Comparison of ENCODE assay signal across 8 mouse cellular contexts in the genomic region with DNA sequence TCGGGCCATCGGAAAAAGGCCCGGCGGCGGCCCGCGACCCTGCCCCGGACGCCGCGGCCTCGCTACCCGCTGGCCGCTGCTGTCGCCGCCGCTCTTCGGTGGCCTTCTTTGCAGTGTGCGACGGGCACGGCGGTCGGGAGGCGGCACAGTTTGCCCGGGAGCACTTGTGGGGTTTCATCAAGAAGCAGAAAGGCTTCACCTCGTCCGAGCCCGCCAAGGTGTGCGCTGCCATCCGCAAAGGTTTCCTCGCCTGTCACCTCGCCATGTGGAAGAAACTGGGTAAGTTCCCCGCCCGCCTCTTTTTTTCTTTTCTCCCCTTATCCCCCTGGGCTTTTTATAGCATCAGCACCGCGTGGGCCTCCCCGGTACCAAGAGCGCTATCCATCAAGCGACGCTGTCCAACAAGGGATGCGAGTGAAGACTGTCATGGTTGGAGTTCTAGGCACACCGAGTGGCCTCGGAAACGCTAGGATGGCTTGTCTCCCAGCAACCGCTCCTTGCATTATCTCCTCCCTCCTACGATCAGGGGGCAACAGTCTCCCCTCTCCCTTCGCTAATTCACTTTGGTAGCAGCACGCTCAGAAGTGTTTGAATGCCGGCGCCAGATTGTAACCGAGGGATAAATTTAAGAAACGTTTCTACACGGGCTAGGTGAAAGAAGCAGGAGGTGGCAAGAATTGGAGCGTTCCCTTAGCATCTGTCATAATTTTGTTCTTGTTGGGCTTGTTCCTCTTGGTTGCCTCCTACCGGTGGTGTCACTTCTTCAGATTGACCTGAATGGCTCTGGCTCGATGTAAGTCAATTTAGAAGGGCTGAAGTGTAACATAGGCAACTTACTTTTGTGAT. TPM values are rescaled to one million over a fixed set of nuclear protein-coding genes. Genes with fewer than 3 reads are reported as not detected.
DNase-seq lines count a peak whose midpoint lies in the region; ATAC-seq and TF ChIP-seq lines count a peak whose summit lies in the region.

No protein-coding gene starts in this region.

- no peaks in the 10 kb centered on the region for H3K27me3 ChIP-seq in hindbrain, embryonic 16.5 days (replicated peaks; ENCODE audit: control insufficient read depth, insufficient read depth, low read length)
- H3K27me3 ChIP-seq in small intestine, adult 2 months (ENCODE audit: control insufficient read depth, insufficient read depth, low read length): no peaks in the 10 kb centered on the region

- peak overlapping the region; percentile 90 for H3K9ac ChIP-seq in hindbrain, embryonic 16.5 days (ENCODE audit: low read depth, low read length)

- H3K36me3 ChIP-seq in hindbrain, embryonic 16.5 days (ENCODE audit: control insufficient read depth, insufficient read depth, low read length): no peaks in the 10 kb centered on the region
- no peaks in the 10 kb centered on the region for H3K36me3 ChIP-seq in small intestine, adult 2 months (ENCODE audit: control insufficient read depth, insufficient read depth, low read length)

- TF ChIP-seq CTCF in small intestine, adult 2 months (IDR thresholded peaks at IDR 0.05; ENCODE audit: extremely low read depth, insufficient read length, insufficient replicate concordance, low read depth, low read length): no peak

- intact Hi-C loops in left cerebral cortex, postnatal 25 days (cut with DNase I): loop anchor here (1.0 to 2.0 kb wide), 3 partner anchors 41 to 173 kb away; a partner anchor contains a TSS

- peak; percentile 15; the same call in 1 of the 2 replicates for ATAC-seq in hindbrain, embryonic 16.5 days
- peak; percentile 32 for ATAC-seq in megakaryocyte-erythroid progenitor cell, adult 5-6 weeks (replicated peaks; ENCODE audit: low FRiP score, low TSS enrichment, poor library complexity, severe bottlenecking)

- H3K9me3 ChIP-seq in hindbrain, embryonic 16.5 days (ENCODE audit: control insufficient read depth, low read length): no peaks in the 10 kb centered on the region

- peak overlapping the region; percentile 99 for H3K4me3 ChIP-seq in hindbrain, embryonic 16.5 days (ENCODE audit: low read length)
- peak overlapping the region; percentile 92 for H3K4me3 ChIP-seq in small intestine, adult 2 months (ENCODE audit: low read depth, low read length)

- peak overlapping the region; percentile 93 for H3K27ac ChIP-seq in hindbrain, embryonic 16.5 days (ENCODE audit: low read depth, low read length)
- peak overlapping the region; percentile 74; the same call in 1 of the 2 replicates for H3K27ac ChIP-seq in small intestine, adult 2 months (ENCODE audit: insufficient read depth, low read depth, low read length)

- peak; percentile 40 for DNase-seq in layer of hippocampus, adult 11-12 months (ENCODE audit: low spot score)
- no peak for DNase-seq in layer of hippocampus, adult 9-10 months (ENCODE audit: low spot score)
- DNase-seq in cerebellum, postnatal 25 days: peak; percentile 70 to 73
- DNase-seq in frontal cortex, postnatal 36 days (ENCODE audit: low spot score in 2 of 2): peak; percentile 45
- DNase-seq in left cerebral cortex, postnatal 25 days (ENCODE audit: low spot score in 2 of 2): peak; percentile 23 to 71

- H3K4me2 ChIP-seq in hindbrain, embryonic 16.5 days (ENCODE audit: low read length): peak overlapping the region; percentile 65

- whole genome bisulfite sequencing in hindbrain, embryonic 16.5 days: under 1% methylated on average over 43 of the region's 56 CpGs
- WGBS in small intestine, adult 2 months: under 1% methylated on average over 56 of the region's 56 CpGs

- peaks cover 20% of the 10 kb centered on the region for H3K4me1 ChIP-seq in hindbrain, embryonic 16.5 days (ENCODE audit: control insufficient read depth, insufficient read depth, low read depth, low read length)
- H3K4me1 ChIP-seq in small intestine, adult 2 months (ENCODE audit: control insufficient read depth, insufficient read depth, insufficient read length, low read length): no peaks in the 10 kb centered on the region; the same call in 1 of the 2 replicates

- TF ChIP-seq POLR2A in small intestine, adult 2 months (IDR thresholded peaks at IDR 0.05; ENCODE audit: low read depth, low read length): no peak

RNA-seq across cellular contexts. Expression of a gene that starts 0.8 kb away (rescaled TPM):
- polyA plus RNA-seq in hindbrain, embryonic 16.5 days (2015; fragmentation: Nextera tagmentation; extraction: Ambion mirVana): 13.0 and 15.6 TPM in 2 replicates
- 10 to 100 TPM; 17.8 to 18.5 TPM for total RNA-seq in left cerebral cortex, postnatal 25 days (2021)
- 19.6 and 22.9 TPM in 2 replicates for total RNA-seq in megakaryocyte-erythroid progenitor cell, adult 5-6 weeks (2014; fragmentation: Nextera tagmentation)
- 11.2 and 16.0 TPM in 2 replicates for total RNA-seq in megakaryocyte-erythroid progenitor cell, adult 5-6 weeks (2017)
- polyA plus RNA-seq in small intestine, adult 2 months (2012; rRNA removed): 1.5 and 2.6 TPM in 2 replicates

RNA-seq across cellular contexts. Expression of a gene that starts 41.1 kb away (rescaled TPM):
- 29.7 and 38.7 TPM in 2 replicates for polyA plus RNA-seq in hindbrain, embryonic 16.5 days (2015; fragmentation: Nextera tagmentation; extraction: Ambion mirVana)
- total RNA-seq in left cerebral cortex, postnatal 25 days (2021): 10 to 100 TPM; 65.4 to 69.7 TPM
- total RNA-seq in megakaryocyte-erythroid progenitor cell, adult 5-6 weeks (2014; fragmentation: Nextera tagmentation): 59.0 and 64.0 TPM in 2 replicates
- 22.6 and 23.7 TPM in 2 replicates for total RNA-seq in megakaryocyte-erythroid progenitor cell, adult 5-6 weeks (2017)
- polyA plus RNA-seq in small intestine, adult 2 months (2012; rRNA removed): 13.2 and 32.1 TPM in 2 replicates
